17 mouse cellular contexts compared by ENCODE assay signal in the genomic region with DNA sequence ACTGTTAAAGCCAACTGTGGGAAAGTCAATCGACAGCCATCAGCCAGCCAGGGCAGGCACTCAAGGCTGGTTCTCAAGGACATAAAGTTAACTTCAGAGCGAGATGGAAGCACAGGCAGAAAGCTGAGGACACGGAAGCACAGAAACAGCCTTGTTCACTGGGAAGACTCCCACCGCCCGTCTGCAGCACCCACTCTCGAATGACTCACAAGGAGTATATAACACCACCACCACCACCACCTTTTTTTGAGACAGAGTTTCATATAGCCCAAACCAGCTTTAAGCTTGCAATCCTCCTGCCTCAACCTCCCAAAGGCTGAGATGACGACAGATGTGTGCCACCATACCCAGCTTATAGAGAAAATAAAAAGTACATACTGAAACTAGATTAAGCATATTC. TPM values are rescaled to one million over a fixed set of nuclear protein-coding genes. Genes with fewer than 3 reads are reported as not detected.
DNase-seq lines count a peak whose midpoint lies in the region; ATAC-seq and TF ChIP-seq lines count a peak whose summit lies in the region.
"Had no signal": no experiment of that assay in that cellular context is flagged by ENCODE, and none has a peak within 500 bp of the region (broad histone marks: within the 10 kb centered on the region; RNA-seq: fewer than 3 reads in every experiment).

No protein-coding gene starts in this region.

- H3K4me3 ChIP-seq in left cerebral cortex, adult 2 months = 0 out of 2 replicates have a peak overlapping the region, but pooled peaks have one; percentile 18
- no peak overlapping the region for H3K4me3 ChIP-seq in midbrain, embryonic 16.5 days (ENCODE audit: low read depth, low read length)
- H3K4me3 ChIP-seq: embryonic facial prominence, embryonic 12.5 days; forebrain, embryonic 15.5 days; heart, embryonic 12.5 days; hindbrain, embryonic 10.5 days had no signal

- intact Hi-C loops in left cerebral cortex, adult 2 months (cut with DNase I) = no loop called here
- intact Hi-C loops in left cerebral cortex, postnatal 4 days (cut with DNase I) = no loop called here
- intact Hi-C loops in left cerebral cortex, postnatal 36 days (cut with DNase I) = no loop called here

- 94% methylated on average over 7 of the region's 7 CpGs for WGBS in midbrain, embryonic 16.5 days

- no peaks in the 10 kb centered on the region for H3K27me3 ChIP-seq in midbrain, embryonic 16.5 days (ENCODE audit: control insufficient read depth, insufficient read depth, low read depth, low read length)
- H3K27me3 ChIP-seq: embryonic facial prominence, embryonic 12.5 days; forebrain, embryonic 15.5 days; heart, embryonic 12.5 days had no signal

- H3K36me3 ChIP-seq in midbrain, embryonic 16.5 days (ENCODE audit: control insufficient read depth, insufficient read depth, low read length) = no peaks in the 10 kb centered on the region
- H3K36me3 ChIP-seq: embryonic facial prominence, embryonic 12.5 days; forebrain, embryonic 15.5 days; heart, embryonic 12.5 days; hindbrain, embryonic 10.5 days had no signal

- H3K4me1 ChIP-seq in midbrain, embryonic 16.5 days (ENCODE audit: control insufficient read depth, insufficient read depth, low read length) = peaks cover 6% of the 10 kb centered on the region; the same call in 1 of the 2 replicates

- peak overlapping the region; percentile 91 for H3K27ac ChIP-seq in left cerebral cortex, adult 2 months
- H3K27ac ChIP-seq in midbrain, embryonic 16.5 days (ENCODE audit: low read length) = no peak overlapping the region
- H3K27ac ChIP-seq: embryonic facial prominence, embryonic 12.5 days; forebrain, embryonic 15.5 days; hindbrain, embryonic 10.5 days; hindbrain, embryonic 14.5 days had no signal

- H3K9me3 ChIP-seq in midbrain, embryonic 16.5 days (replicated peaks; ENCODE audit: control insufficient read depth, low read length, poor library complexity, severe bottlenecking) = no peaks in the 10 kb centered on the region
- H3K9me3 ChIP-seq: embryonic facial prominence, embryonic 12.5 days; forebrain, embryonic 15.5 days; heart, embryonic 12.5 days; hindbrain, embryonic 10.5 days had no signal

- DNase-seq in left cerebral cortex, adult 2 months (ENCODE audit: extremely low spot score in 1 of 2, low spot score in 2 of 2) = no peak
- DNase-seq in left cerebral cortex, postnatal 4 days = no peak
- peak; percentile 48 to 50 for DNase-seq in right cerebral cortex, adult 2 months (ENCODE audit: low spot score in 2 of 2)
- DNase-seq in right cerebral cortex, postnatal 10 days (ENCODE audit: low spot score in 2 of 2) = no peak
- peak; percentile 47 to 55 for DNase-seq in left cerebral cortex, postnatal 36 days (ENCODE audit: low spot score in 2 of 2)
- DNase-seq in urinary bladder, adult 18-20 months (ENCODE audit: low spot score in 2 of 2) = no peak
- DNase-seq: adrenal gland, adult 2 months; adrenal gland, postnatal 25 days; cerebellum, adult 2 months; cerebellum, postnatal 14 days; gastrocnemius, postnatal 14 days had no signal

- ATAC-seq in midbrain, embryonic 16.5 days = no peak
- ATAC-seq: forebrain, embryonic 15.5 days had no signal

- TF ChIP-seq CTCF in left cerebral cortex, adult 2 months (IDR thresholded peaks at IDR 0.05) = no peak

- H3K9ac ChIP-seq in midbrain, embryonic 16.5 days (ENCODE audit: low read depth, low read length) = no peak overlapping the region
- H3K9ac ChIP-seq: embryonic facial prominence, embryonic 12.5 days; forebrain, embryonic 15.5 days; heart, embryonic 12.5 days; hindbrain, embryonic 14.5 days had no signal

- H3K4me2 ChIP-seq in midbrain, embryonic 16.5 days (ENCODE audit: low read length) = no peak overlapping the region
- H3K4me2 ChIP-seq: embryonic facial prominence, embryonic 12.5 days; forebrain, embryonic 15.5 days; heart, embryonic 12.5 days; hindbrain, embryonic 14.5 days had no signal

RNA-seq across cellular contexts. Expression of a gene that starts 44.8 kb away (rescaled TPM):
- 10 to 100 TPM; 65.1 to 66.7 TPM for total RNA-seq in left cerebral cortex, adult 2 months (2021)
- 10 to 100 TPM; 19.7 to 22.8 TPM for total RNA-seq in left cerebral cortex, postnatal 4 days (2021)
- total RNA-seq in left cerebral cortex, postnatal 36 days (2021) = 10 to 100 TPM; 59.7 to 62.8 TPM
- polyA plus RNA-seq in midbrain, embryonic 16.5 days (2015; fragmentation: Nextera tagmentation; extraction: Ambion mirVana) = 5.9 and 7.1 TPM in 2 replicates

Comparison
In these comparisons a context has a peak if more than half of its experiments do, and no peak if none do; other contexts are left out.
1. DNase-seq: peak in right cerebral cortex, adult 2 months (2 of 2) and left cerebral cortex, postnatal 36 days (2 of 2); none in left cerebral cortex, adult 2 months (0 of 2), left cerebral cortex, postnatal 4 days (single experiment), right cerebral cortex, postnatal 10 days (0 of 2) and urinary bladder, adult 18-20 months (0 of 2).